Mouse (Mus musculus) midbrain, embryonic 11.5 days (tissue): Measurements from ENCODE around the gene Nmrk1. TPM values are rescaled to one million over a fixed set of nuclear protein-coding genes. Genes with fewer than 3 reads are reported as not detected.
"Not testable (repeated sequence)": the region's sequence is repeated elsewhere in the genome, so short reads cannot be mapped to it uniquely, and the experiment has no call there.

Experiments
- ATAC-seq: fragments of 200-750 bp; cut with Nextera tagmentation; 2 replicates; pipeline ENCODE4 v1.8.0; 2017; ENCODE audit warnings: moderate TSS enrichment, moderate library complexity; ENCODE audit not compliant: low FRiP score
- DNase-seq: peaks from one replicate; pipeline ENCODE4 v3.0.0; 2015; ENCODE audit warnings: low spot score; ENCODE audit errors: missing footprints
- H3K27ac ChIP-seq: fragments of 300-500 bp; sonication (generic); 2 replicates; pipeline ENCODE4 v1.5.1; 2014; ENCODE audit warnings: low read depth, low read length
- H3K27me3 ChIP-seq: fragments of 300-500 bp; sonication (generic); 2 replicates; pipeline ENCODE4 v1.6.1; 2014; ENCODE audit warnings: mild to moderate bottlenecking, low read length, moderate library complexity, mixed read lengths; ENCODE audit not compliant: control insufficient read depth, insufficient read depth
- H3K36me3 ChIP-seq: fragments of 300-500 bp; sonication (generic); 2 replicates; pipeline ENCODE4 v1.6.1; 2014; ENCODE audit warnings: mild to moderate bottlenecking, low read length, moderate library complexity, mixed read lengths; ENCODE audit not compliant: control insufficient read depth, insufficient read depth
- H3K4me1 ChIP-seq: fragments of 300-500 bp; sonication (generic); 2 replicates; pipeline ENCODE4 v1.6.1; 2014; ENCODE audit warnings: low read length; ENCODE audit not compliant: control insufficient read depth, insufficient read depth
- H3K4me2 ChIP-seq: fragments of 300-500 bp; sonication (generic); 2 replicates; pipeline ENCODE4 v1.6.1; 2014; ENCODE audit warnings: mild to moderate bottlenecking, moderate library complexity
- H3K4me3 ChIP-seq: fragments of 300-500 bp; sonication (generic); 2 replicates; pipeline ENCODE4 v1.5.1; 2014; ENCODE audit warnings: low read depth, low read length
- H3K9ac ChIP-seq: fragments of 300-500 bp; sonication (generic); 2 replicates; pipeline ENCODE4 v1.6.1; 2014; ENCODE audit warnings: low read length
- H3K9me3 ChIP-seq: fragments of 300-500 bp; sonication (generic); 2 replicates; pipeline ENCODE4 v1.6.1; 2016; ENCODE audit warnings: low read length; ENCODE audit not compliant: control insufficient read depth
- WGBS: fragments of 180-500 bp; shearing (Covaris S2); extraction: QIAGEN DNeasy Blood & Tissue Kit; methylation state at CpG from one replicate; pipeline ENCODE4 v1.1.7; 2014; 5-methylcytosine and 5-hydroxymethylcytosine counted together
- polyA plus RNA-seq: library from polyadenylated mRNA; unstranded; fragments of >200 nt; fragmentation: Nextera tagmentation; extraction: Ambion mirVana; gene quantifications from 2 replicates; pipeline ENCODE4 v1.2.1, GENCODE M21; 2014

Nmrk1 gene
- polyA plus RNA-seq: 4.9 and 5.8 TPM in 2 replicates

DNA sequence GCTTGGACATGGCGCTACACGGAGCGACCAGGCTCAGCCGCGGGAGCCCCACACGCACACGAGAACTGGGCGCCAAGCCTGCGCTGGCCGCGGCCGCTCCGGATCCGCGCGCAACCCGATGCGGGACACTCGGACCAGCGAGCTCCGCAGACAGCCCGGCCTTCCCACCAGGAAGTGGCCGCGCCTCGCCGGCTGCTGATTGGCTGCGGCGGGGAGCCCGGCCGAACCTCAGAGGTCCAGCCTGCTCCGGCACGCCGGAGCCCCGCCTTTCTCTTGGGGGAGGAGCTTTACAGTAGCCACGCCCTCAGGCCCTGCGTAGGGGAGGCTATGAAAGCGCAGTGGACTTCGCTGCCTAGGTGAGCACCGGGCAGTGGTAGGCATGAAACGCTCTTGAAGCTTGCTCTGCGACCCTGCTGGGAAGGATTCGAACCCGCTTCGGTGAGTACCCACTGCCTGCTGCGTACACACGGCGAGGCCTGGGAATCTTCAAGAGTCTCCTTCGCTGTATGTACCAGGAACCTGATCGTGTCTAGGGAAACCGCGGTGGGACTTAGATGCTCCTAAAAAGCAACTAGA is at the start of gene Nmrk1, which contains the start of gene Ostf1:
Gene Nmrk1 (plus strand): TSS at position 307 of the 576 bp plus-strand sequence.
Gene Ostf1 (minus strand): TSS at position 180 of the 576 bp plus-strand sequence.
- Histone ChIP-seq H3K36me3 (no peaks in the 10 kb centered on the region), H3K9ac (peak within 1 kb of the TSS; percentile 65), H3K4me1 (peaks cover 10% of the 10 kb centered on the region; the same call in 1 of the 2 replicates), H3K4me3 (peak within 1 kb of the TSS; percentile 70), H3K27me3 (no peaks in the 10 kb centered on the region), H3K27ac (peak within 1 kb of the TSS; percentile 56; the same call in 1 of the 2 replicates), H3K9me3 (no peaks in the 10 kb centered on the region), H3K4me2 (peak within 1 kb of the TSS; percentile 89)
- under 1% methylated on average over 51 of the region's 51 CpGs for WGBS
- DNase-seq (peak; percentile 99), ATAC-seq (peak; percentile 99)

DNA sequence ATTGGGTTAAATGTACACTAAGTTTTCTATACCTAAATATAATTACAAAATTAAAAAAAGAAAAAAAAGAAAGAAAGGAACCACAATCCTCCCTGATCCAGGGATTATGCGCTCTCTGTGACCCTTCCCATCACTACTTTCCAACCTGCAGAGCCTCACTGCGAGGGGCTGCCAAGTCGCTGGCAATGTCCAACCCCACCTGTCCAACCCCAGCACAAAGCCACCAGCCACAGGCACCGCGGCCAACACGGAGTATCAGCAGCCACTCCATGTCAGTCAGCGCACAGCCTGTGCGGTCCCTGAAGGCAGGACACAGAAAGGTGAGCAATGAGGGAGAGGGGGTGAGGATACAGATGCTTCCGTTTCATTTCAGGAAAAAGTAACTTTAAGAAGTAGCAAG is 49.5 kb upstream of the Nmrk1 start:
- no peak for ATAC-seq
- Histone ChIP-seq H3K4me3 (no peak overlapping the region), H3K9me3 (no peaks in the 10 kb centered on the region), H3K27me3 (no peaks in the 10 kb centered on the region), H3K36me3 (no peaks in the 10 kb centered on the region), H3K27ac (no peak overlapping the region), H3K4me1 (no peaks in the 10 kb centered on the region), H3K4me2 (no peak overlapping the region), H3K9ac (no peak overlapping the region)
- DNase-seq: no peak
- WGBS: 93% methylated on average over 9 of the region's 9 CpGs

GRCm38 (mm10) chr19:18582887-18583286 is 48.9 kb upstream of the Nmrk1 start:
- Histone ChIP-seq H3K9ac (no peak overlapping the region), H3K36me3 (no peaks in the 10 kb centered on the region), H3K4me2 (no peak overlapping the region), H3K4me3 (no peak overlapping the region), H3K4me1 (no peaks in the 10 kb centered on the region), H3K27ac (no peak overlapping the region), H3K9me3 (no peaks in the 10 kb centered on the region), H3K27me3 (no peaks in the 10 kb centered on the region)
- 91% methylated on average over 6 of the region's 6 CpGs for WGBS
- DNase-seq (no peak), ATAC-seq (no peak)

- Histone ChIP-seq H3K4me2 (no peak overlapping the region), H3K9ac (no peak overlapping the region), H3K9me3 (no peaks in the 10 kb centered on the region), H3K27me3 (no peaks in the 10 kb centered on the region), H3K4me3 (no peak overlapping the region), H3K36me3 (no peaks in the 10 kb centered on the region), H3K27ac (no peak overlapping the region), H3K4me1 (no peaks in the 10 kb centered on the region)
- ATAC-seq (no peak), DNase-seq (peak; percentile 57)
- 89% methylated on average over 4 of the region's 4 CpGs for WGBS
Measured at GRCm38 (mm10) chr19:18583706-18584105, 48.0 kb upstream of the Nmrk1 start.

- Histone ChIP-seq H3K4me1 (no peaks in the 10 kb centered on the region), H3K4me2 (no peak overlapping the region), H3K4me3 (no peak overlapping the region), H3K36me3 (no peaks in the 10 kb centered on the region), H3K27ac (no peak overlapping the region), H3K9me3 (no peaks in the 10 kb centered on the region), H3K27me3 (no peaks in the 10 kb centered on the region), H3K9ac (no peak overlapping the region)
- no peak for ATAC-seq
- 92% methylated on average over 7 of the region's 7 CpGs for WGBS
- peak; percentile 72 for DNase-seq
Measured at GRCm38 (mm10) chr19:18584621-18585020, 47.1 kb upstream of the Nmrk1 start.

DNA sequence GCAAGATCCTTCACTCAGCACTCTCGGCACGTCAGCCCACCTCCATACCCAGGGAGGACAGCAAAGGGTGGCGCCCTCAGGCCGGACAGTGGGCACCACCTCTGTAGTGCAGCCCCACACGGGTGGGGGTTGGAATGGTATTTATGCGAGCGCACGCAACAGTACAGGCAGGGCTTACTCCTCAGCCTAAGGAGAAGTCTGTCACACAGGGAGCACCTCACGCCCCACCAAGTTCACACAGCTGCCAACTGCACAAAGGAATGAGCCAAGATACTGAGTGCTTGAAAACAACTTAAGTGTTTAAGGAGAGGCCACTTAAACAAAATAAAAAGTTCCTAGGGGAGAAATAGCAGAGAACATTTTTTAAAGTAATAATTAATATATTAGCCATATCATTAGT is 44.6 kb upstream of the Nmrk1 start:
- H3K4me2 ChIP-seq: no peak overlapping the region
- ATAC-seq (no peak), DNase-seq (peak; percentile 80)
- no peaks in the 10 kb centered on the region for H3K27me3 ChIP-seq
- H3K9me3 ChIP-seq: no peaks in the 10 kb centered on the region
- H3K4me1 ChIP-seq: peaks cover 4% of the 10 kb centered on the region; the same call in 1 of the 2 replicates
- H3K4me3 ChIP-seq: no peak overlapping the region
- H3K36me3 ChIP-seq: no peaks in the 10 kb centered on the region
- 88% methylated on average over 9 of the region's 9 CpGs for WGBS
- no peak overlapping the region for H3K27ac ChIP-seq
- no peak overlapping the region for H3K9ac ChIP-seq

- ATAC-seq (no peak), DNase-seq (peak; percentile 81)
- Histone ChIP-seq H3K9me3 (no peaks in the 10 kb centered on the region), H3K36me3 (no peaks in the 10 kb centered on the region), H3K4me2 (no peak overlapping the region), H3K4me1 (peaks cover 4% of the 10 kb centered on the region; the same call in 1 of the 2 replicates), H3K9ac (no peak overlapping the region), H3K4me3 (no peak overlapping the region), H3K27ac (no peak overlapping the region), H3K27me3 (no peaks in the 10 kb centered on the region)
- 100% methylated on average over 1 of the region's 1 CpGs for WGBS
Measured at GRCm38 (mm10) chr19:18588243-18588642, 43.5 kb upstream of the Nmrk1 start.

DNA sequence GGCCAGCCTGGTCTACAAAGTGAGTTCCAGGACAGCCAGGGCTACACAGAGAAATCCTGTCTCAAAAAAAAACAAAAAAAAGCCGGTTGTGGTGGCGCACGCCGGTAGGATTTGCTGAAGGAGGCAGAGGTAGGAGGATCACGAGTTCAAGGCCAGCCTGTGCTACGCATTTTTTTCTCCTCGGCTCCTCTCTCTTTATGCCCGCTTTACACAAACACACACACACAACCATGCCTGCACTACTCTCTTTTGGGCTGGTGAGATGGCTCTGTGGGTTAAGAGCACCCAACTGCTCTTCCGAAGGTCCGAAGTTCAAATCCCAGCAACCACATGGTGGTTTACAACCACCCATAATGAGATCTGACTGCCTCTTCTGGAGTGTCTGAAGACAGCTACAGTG is 42.9 kb upstream of the Nmrk1 start:
- not testable (repeated sequence) for H3K4me1 ChIP-seq, H3K4me3 ChIP-seq
- WGBS: 90% methylated on average over 10 of the region's 10 CpGs

DNA sequence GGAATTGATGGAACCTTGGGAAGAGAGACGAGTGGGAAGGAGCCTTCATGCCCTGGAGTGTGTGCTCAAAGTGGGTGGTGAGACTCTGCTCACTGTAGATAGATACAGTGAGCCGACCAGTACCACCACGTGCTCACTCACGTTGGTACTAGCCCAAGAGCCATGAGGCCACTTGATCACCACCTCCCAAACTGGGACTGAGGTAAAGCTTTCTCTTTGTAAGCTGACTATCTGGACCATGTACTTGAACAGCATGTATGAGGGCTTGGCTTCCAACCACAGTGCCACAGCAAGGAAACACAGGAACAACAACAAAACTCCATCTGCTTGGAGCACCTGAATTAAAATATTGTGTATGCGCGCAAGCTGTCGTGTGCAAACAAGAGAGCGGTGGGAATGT is 42.5 kb upstream of the Nmrk1 start:
- Histone ChIP-seq H3K36me3 (no peaks in the 10 kb centered on the region), H3K27me3 (no peaks in the 10 kb centered on the region), H3K4me3 (no peak overlapping the region), H3K9ac (no peak overlapping the region), H3K27ac (no peak overlapping the region), H3K4me1 (peaks cover 4% of the 10 kb centered on the region; the same call in 1 of the 2 replicates), H3K4me2 (no peak overlapping the region), H3K9me3 (no peaks in the 10 kb centered on the region)
- 94% methylated on average over 8 of the region's 8 CpGs for WGBS
- DNase-seq (peak; percentile 71), ATAC-seq (no peak)

More for the DNA sequence above, 42.9 kb upstream of the Nmrk1 start:
- not testable (repeated sequence) for H3K4me2 ChIP-seq, H3K9me3 ChIP-seq, H3K36me3 ChIP-seq, H3K9ac ChIP-seq, ATAC-seq, H3K27me3 ChIP-seq, H3K27ac ChIP-seq
- peak; percentile 14 for DNase-seq
